Mouse (Mus musculus) lung, postnatal 0 days (tissue): Measurements from ENCODE around the gene Ntn5. TPM values are rescaled to one million over a fixed set of nuclear protein-coding genes. Genes with fewer than 3 reads are reported as not detected.

ENCODE experiments used
- ATAC-seq: fragments of 200-750 bp; cut with Nextera tagmentation; 2 replicates; pipeline ENCODE4 v1.8.0; 2017; ENCODE audit warnings: moderate library complexity
- DNase-seq: peaks from one replicate; pipeline ENCODE4 v3.0.0-alpha.2; 2016; ENCODE audit warnings: low spot score
- H3K27ac ChIP-seq: fragments of 300-500 bp; sonication (generic); 2 replicates; pipeline ENCODE4 v1.5.1; 2014; ENCODE audit warnings: antibody characterized with exemption, mild to moderate bottlenecking, low read length, mixed read lengths
- H3K27me3 ChIP-seq: fragments of 300-500 bp; sonication (generic); replicated peaks from 2 replicates; pipeline ENCODE4 v1.6.1; 2014; ENCODE audit warnings: low read length, mixed read lengths; ENCODE audit not compliant: insufficient read depth
- H3K36me3 ChIP-seq: fragments of 300-500 bp; sonication (generic); 2 replicates; pipeline ENCODE4 v1.6.1; 2014; ENCODE audit warnings: low read length, mixed read lengths; ENCODE audit not compliant: insufficient read depth
- H3K4me1 ChIP-seq: fragments of 300-500 bp; sonication (generic); 2 replicates; pipeline ENCODE4 v1.6.1; 2014; ENCODE audit warnings: antibody characterized with exemption, low read depth, low read length, mixed read lengths; ENCODE audit not compliant: insufficient read depth
- H3K4me2 ChIP-seq: fragments of 300-500 bp; sonication (generic); replicated peaks from 2 replicates; pipeline ENCODE4 v1.6.1; 2014; ENCODE audit warnings: low read depth, mild to moderate bottlenecking, low read length, moderate library complexity, mixed read lengths
- H3K4me3 ChIP-seq: fragments of 300-500 bp; sonication (generic); 2 replicates; pipeline ENCODE4 v1.5.1; 2014; ENCODE audit warnings: low read depth, low read length
- H3K9ac ChIP-seq: fragments of 300-500 bp; sonication (generic); replicated peaks from 2 replicates; pipeline ENCODE4 v1.6.1; 2014; ENCODE audit warnings: low read depth, mild to moderate bottlenecking
- H3K9me3 ChIP-seq: fragments of 300-500 bp; sonication (generic); 2 replicates; pipeline ENCODE4 v1.6.1; 2016; ENCODE audit warnings: low read length, mixed read lengths
- CTCF ChIP-seq: IDR thresholded peaks from 2 replicates; pipeline ENCODE4 v1.5.1; 2016; ENCODE audit warnings: antibody characterized with exemption, mild to moderate bottlenecking
- EP300 ChIP-seq: IDR thresholded peaks from 2 replicates; pipeline ENCODE4 v1.6.1; 2016; ENCODE audit warnings: antibody characterized with exemption, mild to moderate bottlenecking, control low read depth
- WGBS: fragments of 180-500 bp; shearing (Covaris S2); extraction: QIAGEN DNeasy Blood & Tissue Kit; methylation state at CpG from one replicate; pipeline ENCODE4 v1.1.7; 2014; 5-methylcytosine and 5-hydroxymethylcytosine counted together
- polyA plus RNA-seq: library from polyadenylated mRNA; unstranded; fragments of >200 nt; fragmentation: Nextera tagmentation; extraction: Ambion mirVana; gene quantifications from 2 replicates; pipeline ENCODE4 v1.2.1, GENCODE M21; 2015

Ntn5 gene
- polyA plus RNA-seq, 1 experiment from 2014 or later: 2.4 TPM

GRCm38 (mm10) chr7:45709677-45710355 lies 26.0 kb downstream of the Ntn5 start:
- ATAC-seq (no peak), DNase-seq (no peak)
- Histone ChIP-seq H3K4me2 (no peak overlapping the region), H3K27me3 (no peaks in the 10 kb centered on the region), H3K4me1 (peaks cover 26% of the 10 kb centered on the region), H3K9me3 (no peaks in the 10 kb centered on the region), H3K4me3 (no peak overlapping the region), H3K9ac (no peak overlapping the region), H3K36me3 (peaks cover 17% of the 10 kb centered on the region), H3K27ac (no peak overlapping the region)
- WGBS: 63% methylated on average over 14 of the region's 14 CpGs
- TF ChIP-seq CTCF (no peak), EP300 (no peak)

GRCm38 (mm10) chr7:45710477-45711191 lies 26.8 kb downstream of the Ntn5 start:
- H3K36me3 ChIP-seq: peaks cover 17% of the 10 kb centered on the region
- peaks cover 25% of the 10 kb centered on the region for H3K4me1 ChIP-seq
- no peak overlapping the region for H3K27ac ChIP-seq
- no peak overlapping the region for H3K4me2 ChIP-seq
- TF ChIP-seq CTCF (no peak), EP300 (no peak)
- no peak overlapping the region for H3K4me3 ChIP-seq
- no peaks in the 10 kb centered on the region for H3K9me3 ChIP-seq
- WGBS: 92% methylated on average over 20 of the region's 20 CpGs
- H3K27me3 ChIP-seq: no peaks in the 10 kb centered on the region
- no peak for ATAC-seq
- H3K9ac ChIP-seq: no peak overlapping the region
- DNase-seq: no peak

DNA sequence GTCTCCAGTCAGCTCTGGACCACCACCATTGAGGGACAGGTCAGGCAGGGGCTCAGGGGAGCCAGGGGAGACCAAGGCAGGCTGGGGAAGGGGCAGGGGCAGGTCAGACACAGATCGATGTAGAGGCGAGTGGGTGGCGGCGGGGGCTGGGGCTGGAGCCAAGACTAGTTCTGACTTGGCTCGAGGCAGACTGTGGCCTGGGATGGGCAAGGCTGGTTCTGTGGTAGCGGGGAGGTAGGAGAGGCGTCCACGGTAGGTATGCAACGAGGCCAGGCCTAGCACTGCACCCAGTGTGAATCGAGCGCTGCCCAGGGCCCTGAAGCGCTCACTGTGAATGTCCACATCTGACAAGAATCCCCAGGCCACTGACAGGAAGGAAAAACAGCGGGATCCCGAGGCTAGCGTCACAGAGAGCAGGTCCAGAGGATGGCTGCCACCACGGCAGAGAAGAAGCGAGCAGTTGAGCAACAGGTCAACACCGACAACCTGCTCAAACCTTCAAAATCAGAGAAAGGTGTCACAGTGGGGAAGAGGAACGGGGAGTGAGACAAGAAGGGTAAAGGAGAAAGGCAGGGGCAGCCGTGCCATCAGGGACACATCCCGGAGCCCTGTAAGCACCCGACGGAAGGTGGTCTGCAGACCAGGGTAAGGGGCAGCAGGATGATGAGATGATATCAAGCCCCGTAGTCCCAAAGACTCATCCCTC lies 27.6 kb downstream of the Ntn5 start:
- no peak overlapping the region for H3K9ac ChIP-seq
- no peak overlapping the region for H3K4me2 ChIP-seq
- no peak for DNase-seq
- H3K27me3 ChIP-seq: no peaks in the 10 kb centered on the region
- peaks cover 25% of the 10 kb centered on the region for H3K4me1 ChIP-seq
- TF ChIP-seq EP300 (no peak), CTCF (no peak)
- H3K4me3 ChIP-seq: no peak overlapping the region
- ATAC-seq: no peak
- H3K36me3 ChIP-seq: peaks cover 17% of the 10 kb centered on the region
- WGBS: 87% methylated on average over 24 of the region's 24 CpGs
- H3K9me3 ChIP-seq: no peaks in the 10 kb centered on the region
- no peak overlapping the region for H3K27ac ChIP-seq

- DNase-seq: peak; percentile 81
- Histone ChIP-seq H3K9me3 (no peaks in the 10 kb centered on the region), H3K27me3 (no peaks in the 10 kb centered on the region), H3K27ac (no peak overlapping the region), H3K4me2 (no peak overlapping the region), H3K4me1 (peaks cover 27% of the 10 kb centered on the region), H3K9ac (no peak overlapping the region), H3K4me3 (no peak overlapping the region), H3K36me3 (peaks cover 17% of the 10 kb centered on the region)
- TF ChIP-seq EP300 (no peak), CTCF (no peak)
- ATAC-seq: peak; percentile 6
- 88% methylated on average over 21 of the region's 21 CpGs for WGBS
Observed at GRCm38 (mm10) chr7:45712022-45712757, 28.4 kb downstream of the Ntn5 start.

DNA sequence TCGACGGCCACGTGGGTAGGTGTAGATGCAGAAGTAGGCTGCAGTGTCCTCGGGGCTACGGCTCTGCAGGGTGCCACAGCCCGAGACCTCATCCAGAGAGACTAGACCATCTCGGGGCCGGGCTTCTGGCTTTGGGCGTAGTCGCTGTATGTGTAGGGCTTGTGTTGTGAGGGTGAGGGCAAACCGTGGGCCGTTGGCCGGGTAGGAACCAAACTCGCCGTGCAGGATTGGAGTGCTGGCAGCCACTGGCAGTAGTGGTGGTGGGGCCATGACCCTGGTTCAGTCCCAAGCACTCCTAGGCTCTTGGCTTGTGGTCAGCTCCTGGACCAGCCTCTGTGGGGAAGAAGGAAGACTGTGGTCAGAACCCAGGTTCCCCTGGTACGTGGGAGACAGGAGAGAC lies 29.6 kb downstream of the Ntn5 start:
- no peaks in the 10 kb centered on the region for H3K27me3 ChIP-seq
- no peaks in the 10 kb centered on the region for H3K9me3 ChIP-seq
- DNase-seq (no peak), ATAC-seq (no peak)
- TF ChIP-seq EP300: no peak
- TF ChIP-seq CTCF: no peak
- no peak overlapping the region for H3K9ac ChIP-seq
- no peak overlapping the region for H3K4me2 ChIP-seq
- H3K36me3 ChIP-seq: peaks cover 17% of the 10 kb centered on the region
- H3K4me1 ChIP-seq: peaks cover 19% of the 10 kb centered on the region
- no peak overlapping the region for H3K4me3 ChIP-seq
- 0 out of 2 replicates have a peak overlapping the region, but pooled peaks have one; percentile 11 for H3K27ac ChIP-seq
- WGBS: 90% methylated on average over 16 of the region's 16 CpGs
